In the genomic region with DNA sequence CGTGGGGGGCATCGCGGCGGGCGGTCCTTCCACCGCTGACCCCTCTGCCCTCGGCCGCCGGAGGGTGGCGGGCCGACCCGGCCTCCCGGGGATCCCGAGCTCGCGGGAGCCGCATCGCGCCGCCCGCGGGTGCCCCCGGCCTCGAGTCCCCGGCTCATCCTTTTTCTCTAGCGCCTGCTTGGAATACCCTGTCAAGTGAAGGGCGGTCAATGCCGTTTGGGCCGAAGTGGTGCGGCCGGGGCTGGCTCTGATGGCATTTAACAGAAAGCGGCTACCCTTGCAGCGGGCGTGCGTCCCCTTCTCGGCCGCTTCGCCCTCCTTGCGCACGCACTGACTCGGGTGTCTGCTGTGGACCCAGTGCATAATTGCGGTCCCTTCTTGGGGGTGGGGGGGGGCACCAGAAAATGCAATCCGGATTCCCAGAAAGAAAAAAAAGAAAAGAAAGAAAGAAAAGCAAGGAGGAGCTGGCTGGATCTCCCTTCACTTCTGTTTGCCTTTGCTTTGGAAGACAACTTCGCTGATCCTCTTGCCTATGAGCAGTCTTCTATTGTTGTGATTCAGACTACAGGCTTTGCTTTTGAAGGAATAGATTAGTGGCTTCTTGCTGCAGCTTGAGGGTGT, we compare ENCODE assay signal across 8 mouse cellular contexts. TPM values are rescaled to one million over a fixed set of nuclear protein-coding genes. Genes with fewer than 3 reads are reported as not detected.
A peak's percentile ranks its signal among the peaks of the same experiment; 100 is the strongest.
DNase-seq lines count a peak whose midpoint lies in the region; ATAC-seq and TF ChIP-seq lines count a peak whose summit lies in the region.

No protein-coding gene starts in this region.

- H3K9me3 ChIP-seq in G1E (replicated peaks), result no peaks in the 10 kb centered on the region
- H3K9me3 ChIP-seq in heart, embryonic 12.5 days (replicated peaks), result no peaks in the 10 kb centered on the region
- no peaks in the 10 kb centered on the region for H3K9me3 ChIP-seq in stomach, embryonic 14.5 days (ENCODE audit: control insufficient read depth, low read depth, low read length)

- peak overlapping the region; percentile 84 for H3K4me3 ChIP-seq in G1E (ENCODE audit: low read depth, low read length)
- peak overlapping the region; percentile 85 for H3K4me3 ChIP-seq in heart, embryonic 12.5 days
- peak overlapping the region; percentile 91 for H3K4me3 ChIP-seq in macrophage (ENCODE audit: inconsistent target)
- peak overlapping the region; percentile 85 for H3K4me3 ChIP-seq in stomach, embryonic 14.5 days (ENCODE audit: low read depth, low read length)

- peak overlapping the region; percentile 94 for H3K27ac ChIP-seq in heart, embryonic 12.5 days (ENCODE audit: poor library complexity, severe bottlenecking)
- H3K27ac ChIP-seq in macrophage, result peak overlapping the region; percentile 83
- peak overlapping the region; percentile 87 for H3K27ac ChIP-seq in stomach, embryonic 14.5 days (ENCODE audit: low read length)

- peak; percentile 57 to 84 for DNase-seq in adrenal gland, adult (ENCODE audit: inconsistent age in 2 of 2, low spot score in 1 of 2)
- DNase-seq in adrenal gland, postnatal 4 days (ENCODE audit: low spot score in 2 of 2), result no peak
- DNase-seq in G1E (ENCODE audit: low spot score), result no peak
- peak; percentile 55 to 62 for DNase-seq in cerebellum, postnatal 36 days
- peak; percentile 62 for DNase-seq in kidney, postnatal 10 days

- peak overlapping the region; percentile 81 for H3K4me2 ChIP-seq in heart, embryonic 12.5 days
- peak overlapping the region; percentile 73 for H3K4me2 ChIP-seq in stomach, embryonic 14.5 days (replicated peaks; ENCODE audit: low read depth, low read length)

- peaks cover 52% of the 10 kb centered on the region for H3K4me1 ChIP-seq in G1E (ENCODE audit: insufficient read depth, low read depth, low read length)
- peaks cover 32% of the 10 kb centered on the region for H3K4me1 ChIP-seq in heart, embryonic 12.5 days (replicated peaks)
- H3K4me1 ChIP-seq in stomach, embryonic 14.5 days (ENCODE audit: control insufficient read depth, insufficient read depth, low read length), result peaks cover 8% of the 10 kb centered on the region; the same call in 1 of the 2 replicates

- peak overlapping the region; percentile 92 for H3K9ac ChIP-seq in heart, embryonic 12.5 days
- H3K9ac ChIP-seq in stomach, embryonic 14.5 days (replicated peaks; ENCODE audit: low read depth, low read length), result peak overlapping the region; percentile 97

- H3K36me3 ChIP-seq in G1E (replicated peaks) (peaks cover 22% of the 10 kb centered on the region), macrophage (ENCODE audit: inconsistent target) (no peaks in the 10 kb centered on the region)
- H3K36me3 ChIP-seq in heart, embryonic 12.5 days, result peaks cover 3% of the 10 kb centered on the region; the same call in 1 of the 2 replicates
- H3K36me3 ChIP-seq in stomach, embryonic 14.5 days (ENCODE audit: control insufficient read depth, insufficient read depth, low read length), result no peaks in the 10 kb centered on the region; the same call in 1 of the 2 replicates

- TF ChIP-seq CTCF in G1E (IDR thresholded peaks at IDR 0.05; ENCODE audit: low read depth, low read length), result no peak

- no peak for ATAC-seq in G1E (ENCODE audit: extremely low read depth, insufficient number of reproducible peaks, low FRiP score, poor library complexity, severe bottlenecking)
- ATAC-seq in heart, embryonic 12.5 days (ENCODE audit: insufficient number of reproducible peaks, low FRiP score), result no peak
- ATAC-seq in stomach, embryonic 14.5 days (ENCODE audit: insufficient number of reproducible peaks, insufficient read depth, low FRiP score, low read depth), result no peak

- peaks cover 79% of the 10 kb centered on the region for H3K79me2 ChIP-seq in macrophage (ENCODE audit: inconsistent target)

- peaks cover 15% of the 10 kb centered on the region for H3K27me3 ChIP-seq in G1E (ENCODE audit: insufficient read depth, low read length)
- H3K27me3 ChIP-seq in heart, embryonic 12.5 days (replicated peaks), result no peaks in the 10 kb centered on the region
- no peaks in the 10 kb centered on the region for H3K27me3 ChIP-seq in stomach, embryonic 14.5 days (ENCODE audit: control insufficient read depth, insufficient read depth, low read length)

- WGBS in heart, embryonic 12.5 days, result under 1% methylated on average over 39 of the region's 44 CpGs
- WGBS in macrophage (ENCODE audit: missing documents), result 0% methylated on average over 25 of the region's 44 CpGs
- WGBS in stomach, embryonic 14.5 days, result 0% methylated on average over 33 of the region's 44 CpGs

RNA-seq across cellular contexts. Expression of gene Itsn1, which starts 0.8 kb away (rescaled TPM):
- 10 to 100 TPM; 54.5 to 59.7 TPM for total RNA-seq in adrenal gland, postnatal 4 days (2021)
- total RNA-seq in G1E (2014; fragmentation: Nextera tagmentation) (34.7 and 64.8 TPM in 2 replicates), G1E (2017) (30.1 and 32.6 TPM in 2 replicates)
- polyA plus RNA-seq in G1E (2012) (19.9 and 20.8 TPM in 2 replicates), macrophage (2018) (89.5 to 216 TPM (median 138 TPM) in 3 replicates)
- 29.7 and 31.2 TPM in 2 replicates for polyA plus RNA-seq in heart, embryonic 12.5 days (2016; fragmentation: Nextera tagmentation; extraction: Ambion mirVana)
- 1,000 to 10,000 TPM in 4 of 26 experiments, 100 to 1,000 TPM in 22; 245 to 1,209 (median 812) TPM for total RNA-seq in macrophage (2018; cell fraction: chromatin; rRNA removed)
- total RNA-seq in macrophage (2018; cell fraction: cytosol; rRNA removed), result 100 to 1,000 TPM in 15 of 26 experiments, 10 to 100 TPM in 11; 71.9 to 143 (median 110) TPM
- total RNA-seq in macrophage (2018; cell fraction: nucleus; rRNA removed), result 100 to 1,000 TPM; 117 to 554 (median 234) TPM
- polyA plus RNA-seq in stomach, embryonic 14.5 days (2014; fragmentation: Nextera tagmentation; extraction: Ambion mirVana), result 25.1 and 26.4 TPM in 2 replicates

RNA-seq across cellular contexts. Expression of gene Cryzl1, which starts 1.2 kb away (rescaled TPM):
- 10 to 100 TPM; 61.0 to 67.9 TPM for total RNA-seq in adrenal gland, postnatal 4 days (2021)
- total RNA-seq in G1E (2014; fragmentation: Nextera tagmentation), result 148 and 165 TPM in 2 replicates
- total RNA-seq in G1E (2017), result 171 and 188 TPM in 2 replicates
- polyA plus RNA-seq in G1E (2012), result 3.5 and 5.1 TPM in 2 replicates
- polyA plus RNA-seq in heart, embryonic 12.5 days (2016; fragmentation: Nextera tagmentation; extraction: Ambion mirVana), result 48.2 and 54.5 TPM in 2 replicates
- total RNA-seq in macrophage (2018; cell fraction: chromatin; rRNA removed), result 100 to 1,000 TPM in 18 of 26 experiments, 10 to 100 TPM in 8; 44.0 to 223 (median 146) TPM
- 10 to 100 TPM; 19.9 to 43.7 (median 29.3) TPM for total RNA-seq in macrophage (2018; cell fraction: cytosol; rRNA removed)
- 100 to 1,000 TPM in 9 of 26 experiments, 10 to 100 TPM in 17; 26.2 to 117 (median 76.2) TPM for total RNA-seq in macrophage (2018; cell fraction: nucleus; rRNA removed)
- polyA plus RNA-seq in macrophage (2018), result 20.6 to 32.6 TPM (median 28.8 TPM) in 3 replicates
- polyA plus RNA-seq in stomach, embryonic 14.5 days (2014; fragmentation: Nextera tagmentation; extraction: Ambion mirVana), result 82.1 and 88.9 TPM in 2 replicates

RNA-seq across cellular contexts. Expression of gene Donson, which starts 41.4 kb away (rescaled TPM):
- 10 to 100 TPM; 15.0 to 21.0 TPM for total RNA-seq in adrenal gland, postnatal 4 days (2021)
- 42.7 and 80.4 TPM in 2 replicates for total RNA-seq in G1E (2014; fragmentation: Nextera tagmentation)
- total RNA-seq in G1E (2017), result 37.6 and 38.1 TPM in 2 replicates
- 18.9 and 20.3 TPM in 2 replicates for polyA plus RNA-seq in G1E (2012)
- polyA plus RNA-seq in heart, embryonic 12.5 days (2016; fragmentation: Nextera tagmentation; extraction: Ambion mirVana), result 20.9 and 22.5 TPM in 2 replicates
- 10 to 100 TPM in 25 of 26 experiments, 1 to 10 TPM in 1; 9.4 to 66.4 (median 28.6) TPM for total RNA-seq in macrophage (2018; cell fraction: chromatin; rRNA removed)
- total RNA-seq in macrophage (2018; cell fraction: cytosol; rRNA removed), result 1 to 10 TPM; 2.9 to 7.8 (median 4.6) TPM
- total RNA-seq in macrophage (2018; cell fraction: nucleus; rRNA removed), result 10 to 100 TPM in 25 of 26 experiments, 1 to 10 TPM in 1; 9.2 to 45.4 (median 20.3) TPM
- polyA plus RNA-seq in macrophage (2018), result 4.9 to 12.7 TPM (median 6.0 TPM) in 3 replicates
- polyA plus RNA-seq in stomach, embryonic 14.5 days (2014; fragmentation: Nextera tagmentation; extraction: Ambion mirVana), result 22.9 and 26.2 TPM in 2 replicates

Comparison
In these comparisons a context has a peak if more than half of its experiments do, and no peak if none do; other contexts are left out.
1. DNase-seq: peak in adrenal gland, adult (2 of 2), cerebellum, postnatal 36 days (2 of 2) and kidney, postnatal 10 days (single experiment); none in adrenal gland, postnatal 4 days (0 of 2) and G1E (single experiment).
2. Peak in every context shown above with its lines, with median percentiles within 50 percentile points of each other: H3K4me3 ChIP-seq and H3K27ac ChIP-seq.